Mouse (Mus musculus) ES-Bruce4 (cell line): ENCODE measurements around the gene Nagpa. TPM values are rescaled to one million over a fixed set of nuclear protein-coding genes. Genes with fewer than 3 reads are reported as not detected.

Experiments
- H3K27ac ChIP-seq: 2 replicates; pipeline ENCODE4 v1.5.1; 2012; ENCODE audit warnings: low read length, inconsistent platforms; ENCODE audit not compliant: insufficient read depth
- H3K27me3 ChIP-seq: 2 replicates; pipeline ENCODE4 v1.6.1; 2012; ENCODE audit warnings: mild to moderate bottlenecking, low read length, inconsistent platforms; ENCODE audit not compliant: control insufficient read depth, poor library complexity, insufficient read depth, severe bottlenecking
- H3K36me3 ChIP-seq: 2 replicates; pipeline ENCODE4 v1.6.1; 2012; ENCODE audit warnings: inconsistent platforms, mild to moderate bottlenecking, low read length, moderate library complexity; ENCODE audit not compliant: control insufficient read depth, poor library complexity, insufficient read depth, severe bottlenecking
- H3K4me1 ChIP-seq: one replicate; pipeline ENCODE4 v1.8.1; 2011; ENCODE audit warnings: low read length; ENCODE audit not compliant: control insufficient read depth, insufficient read depth
- H3K4me3 ChIP-seq: 2 replicates; pipeline ENCODE4 v1.5.1; 2011; ENCODE audit warnings: low read depth, mild to moderate bottlenecking, low read length
- H3K9ac ChIP-seq: 2 replicates; pipeline ENCODE4 v1.6.1; 2012; ENCODE audit warnings: low read depth, mild to moderate bottlenecking, inconsistent platforms; ENCODE audit not compliant: poor library complexity, severe bottlenecking
- H3K9me3 ChIP-seq: replicated peaks from 2 replicates; pipeline ENCODE4 v1.6.1; 2012; ENCODE audit warnings: mild to moderate bottlenecking, low read length, inconsistent platforms; ENCODE audit not compliant: control insufficient read depth, poor library complexity, insufficient read depth, severe bottlenecking
- CTCF ChIP-seq: IDR thresholded peaks from one replicate; pipeline ENCODE4 v1.8.1; 2011; ENCODE audit warnings: low read depth, low read length
- EP300 ChIP-seq: IDR thresholded peaks from 2 replicates; pipeline ENCODE4 v1.6.1; 2011; ENCODE audit warnings: low read depth, low read length; ENCODE audit not compliant: insufficient read depth
- POLR2A ChIP-seq: IDR thresholded peaks from one replicate; pipeline ENCODE4 v1.8.1; 2011; ENCODE audit warnings: low read length; ENCODE audit not compliant: insufficient read depth
- polyA plus RNA-seq: library from polyadenylated mRNA; stranded (reverse); fragments of >200 nt; gene quantifications from 2 replicates; pipeline ENCODE4 v1.2.4, GENCODE M21; 2011; ENCODE audit warnings: low read depth; ENCODE audit not compliant: missing spikeins, insufficient read depth, insufficient read length

Nagpa gene
- polyA plus RNA-seq, 1 experiment, result 5.1 TPM

DNA sequence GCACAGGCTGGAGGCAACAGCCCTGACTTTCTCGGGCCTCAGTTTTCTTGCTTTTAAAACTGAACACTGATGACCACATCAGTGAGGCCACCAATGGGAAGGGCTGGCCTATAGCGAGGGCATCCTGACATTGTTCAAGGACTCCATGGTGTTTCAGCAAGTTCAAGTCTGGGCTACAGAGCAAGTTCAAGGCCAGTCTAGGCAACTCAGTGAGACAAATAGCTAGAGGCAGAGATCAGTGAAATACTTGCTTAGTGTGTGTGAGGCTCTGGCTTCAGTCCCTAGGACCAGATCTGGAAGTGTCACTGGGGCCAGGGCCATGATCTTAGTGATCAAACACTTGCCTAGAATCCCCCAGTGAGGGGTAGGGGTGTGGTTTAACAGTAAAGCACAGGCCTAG is 35.8 kb downstream of the Nagpa start:
- H3K9me3 ChIP-seq, result no peaks in the 10 kb centered on the region
- no peaks in the 10 kb centered on the region for H3K36me3 ChIP-seq
- TF ChIP-seq EP300 (no peak), CTCF (no peak), POLR2A (no peak)
- no peak overlapping the region for H3K27ac ChIP-seq
- no peak overlapping the region for H3K4me3 ChIP-seq
- no peak overlapping the region for H3K9ac ChIP-seq
- no peaks in the 10 kb centered on the region for H3K4me1 ChIP-seq
- no peaks in the 10 kb centered on the region for H3K27me3 ChIP-seq

DNA sequence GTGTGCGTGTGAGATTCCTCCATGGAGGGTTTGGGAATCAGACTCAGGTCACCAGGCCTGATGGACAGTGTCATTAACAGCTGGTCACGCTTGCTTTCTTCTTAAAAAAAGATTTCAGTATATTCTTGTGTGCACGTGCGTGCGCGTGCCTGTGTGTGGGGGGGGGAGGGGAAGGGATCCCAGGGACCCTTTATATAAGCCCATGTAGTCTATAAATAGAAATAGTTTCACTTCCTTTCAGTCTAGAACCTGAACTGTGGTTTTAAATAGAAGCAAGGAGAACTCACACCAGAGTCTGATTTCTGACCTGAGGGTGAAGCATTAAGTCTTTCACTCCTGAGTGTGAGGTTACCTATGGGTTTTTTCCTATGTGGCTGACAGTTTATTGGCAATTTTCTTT is 39.5 kb downstream of the Nagpa start:
- no peak overlapping the region for H3K9ac ChIP-seq
- no peaks in the 10 kb centered on the region for H3K36me3 ChIP-seq
- H3K4me1 ChIP-seq, result no peaks in the 10 kb centered on the region
- H3K27me3 ChIP-seq, result no peaks in the 10 kb centered on the region
- H3K4me3 ChIP-seq, result no peak overlapping the region
- no peak overlapping the region for H3K27ac ChIP-seq
- H3K9me3 ChIP-seq, result no peaks in the 10 kb centered on the region
- TF ChIP-seq POLR2A (no peak), CTCF (no peak), EP300 (no peak)

DNA sequence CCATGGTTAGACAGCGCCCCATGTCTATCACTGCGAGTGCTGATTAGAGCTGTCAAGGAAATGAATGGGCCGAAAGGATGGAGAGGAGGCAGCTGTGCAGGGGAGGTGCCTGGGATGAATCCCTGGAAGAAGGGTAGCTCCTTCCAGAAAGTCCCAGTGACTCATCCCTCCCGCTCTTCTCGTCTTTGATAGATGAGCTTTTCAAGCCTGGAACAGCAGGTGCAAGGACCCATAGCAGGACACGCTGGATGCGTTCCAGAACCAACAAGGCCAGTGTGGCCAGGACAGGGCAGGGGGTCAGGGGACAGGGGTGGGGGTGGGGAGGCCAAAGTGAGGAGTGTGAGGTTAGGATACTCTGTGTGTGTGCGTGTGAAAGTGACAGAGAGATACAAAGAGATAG is 44.6 kb downstream of the Nagpa start:
- Histone ChIP-seq H3K27me3 (no peaks in the 10 kb centered on the region), H3K9ac (no peak overlapping the region), H3K4me3 (no peak overlapping the region), H3K9me3 (no peaks in the 10 kb centered on the region), H3K27ac (no peak overlapping the region), H3K36me3 (no peaks in the 10 kb centered on the region), H3K4me1 (peaks cover 2% of the 10 kb centered on the region)
- TF ChIP-seq POLR2A, result no peak
- no peak for TF ChIP-seq CTCF
- TF ChIP-seq EP300, result no peak

DNA sequence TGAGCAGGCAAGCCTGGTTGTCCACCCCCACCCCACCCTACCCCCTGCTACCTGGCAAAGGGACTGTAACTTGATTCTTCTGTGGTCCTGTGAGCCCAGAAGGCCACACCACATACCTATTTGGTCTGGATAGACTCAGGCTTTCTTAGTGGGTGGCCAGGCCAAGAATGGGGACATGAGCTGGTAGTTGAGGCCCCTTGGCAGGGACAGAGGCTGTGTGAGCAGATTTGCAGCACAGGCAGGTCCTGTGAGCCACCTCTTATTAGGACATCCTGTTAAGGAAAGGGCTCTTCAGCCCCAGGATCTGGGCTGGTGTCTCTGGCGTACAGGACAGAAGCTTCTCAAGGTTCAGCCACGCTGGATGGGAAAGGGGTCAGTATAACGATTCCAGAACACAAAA is 46.7 kb downstream of the Nagpa start:
- Histone ChIP-seq H3K4me3 (no peak overlapping the region), H3K36me3 (no peaks in the 10 kb centered on the region), H3K4me1 (peaks cover 2% of the 10 kb centered on the region), H3K9ac (no peak overlapping the region), H3K27me3 (no peaks in the 10 kb centered on the region), H3K27ac (no peak overlapping the region), H3K9me3 (no peaks in the 10 kb centered on the region)
- TF ChIP-seq EP300 (no peak), CTCF (no peak), POLR2A (no peak)

DNA sequence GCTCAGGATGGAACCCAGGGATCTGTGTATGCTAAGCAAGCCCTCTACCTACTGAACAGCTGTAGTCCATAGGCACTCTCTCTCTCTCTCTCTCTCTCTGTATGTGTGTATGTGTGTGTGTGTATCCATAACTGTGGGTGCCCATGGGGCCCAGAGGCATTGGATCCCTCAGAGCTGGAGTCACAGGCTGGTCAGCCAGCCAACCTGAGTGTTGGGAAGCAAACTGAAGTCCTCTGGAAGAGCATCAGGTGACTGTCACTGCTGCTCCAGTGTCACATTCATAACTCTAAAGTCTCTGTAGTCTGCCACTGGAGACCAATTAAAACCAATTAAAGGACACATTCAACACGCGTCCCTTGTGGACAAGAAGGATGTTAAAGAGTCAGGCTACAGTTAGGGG is 47.3 kb downstream of the Nagpa start:
- no peak overlapping the region for H3K9ac ChIP-seq
- no peaks in the 10 kb centered on the region for H3K27me3 ChIP-seq
- H3K4me3 ChIP-seq, result no peak overlapping the region
- peaks cover 2% of the 10 kb centered on the region for H3K4me1 ChIP-seq
- H3K36me3 ChIP-seq, result no peaks in the 10 kb centered on the region
- TF ChIP-seq EP300 (no peak), POLR2A (no peak), CTCF (no peak)
- H3K9me3 ChIP-seq, result no peaks in the 10 kb centered on the region
- no peak overlapping the region for H3K27ac ChIP-seq

DNA sequence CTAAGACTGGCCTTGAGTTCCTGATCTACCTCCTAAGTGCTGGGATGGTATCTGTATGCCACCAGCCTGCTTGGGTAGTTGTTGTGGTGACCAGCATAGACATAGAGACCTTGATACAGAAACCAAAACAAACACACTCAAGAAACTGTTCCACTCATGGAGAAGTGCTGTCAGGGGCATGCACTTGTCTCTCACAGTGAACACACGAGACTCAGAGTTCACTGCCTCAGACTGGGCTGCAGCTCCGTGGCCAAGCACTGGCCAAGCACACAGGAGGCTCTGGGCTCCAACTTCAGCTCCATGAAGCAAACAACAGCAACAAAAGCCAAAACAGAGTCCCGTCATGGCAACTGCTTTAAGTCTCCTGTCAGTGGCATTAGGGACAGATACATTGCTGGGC is 48.8 kb downstream of the Nagpa start:
- Histone ChIP-seq H3K4me3 (no peak overlapping the region), H3K27me3 (no peaks in the 10 kb centered on the region), H3K9me3 (no peaks in the 10 kb centered on the region), H3K27ac (no peak overlapping the region), H3K36me3 (no peaks in the 10 kb centered on the region), H3K4me1 (peaks cover 2% of the 10 kb centered on the region), H3K9ac (no peak overlapping the region)
- TF ChIP-seq EP300, result no peak
- no peak for TF ChIP-seq CTCF
- no peak for TF ChIP-seq POLR2A
